Mouse (Mus musculus): ENCODE data around the gene Caskin1. TPM values are rescaled to one million over a fixed set of nuclear protein-coding genes. Genes with fewer than 3 reads are reported as not detected.

The Caskin1 gene
- polyA plus RNA-seq, 1 experiment from 2014 or later: 0.09 TPM

- Histone ChIP-seq H3K9ac (peak overlapping the region; percentile 21; the same call in 1 of the 2 replicates), H3K9me3 (replicated peaks) (no peaks in the 10 kb centered on the region), H3K4me3 (replicated peaks) (no peak overlapping the region), H3K36me3 (replicated peaks) (peaks cover 29% of the 10 kb centered on the region), H3K27ac (replicated peaks) (no peak overlapping the region; the same call in 1 of the 2 replicates), H3K4me2 (0 out of 2 replicates have a peak overlapping the region, but pooled peaks have one; percentile 80), H3K27me3 (peaks cover 12% of the 10 kb centered on the region), H3K4me1 (replicated peaks) (peaks cover 33% of the 10 kb centered on the region)
- 36% methylated on average over 3 of the region's 3 CpGs for WGBS (ENCODE audit: insufficient replicate concordance)
- no peak for ATAC-seq (ENCODE audit: insufficient read depth)
Observed at GRCm38 (mm10) chr17:24480201-24480826, 8.1 kb upstream of the Caskin1 start.

GRCm38 (mm10) chr17:24481027-24481815 is 7.2 kb upstream of the Caskin1 start:
- H3K4me2 ChIP-seq: no peak overlapping the region
- H3K36me3 ChIP-seq (replicated peaks): peaks cover 20% of the 10 kb centered on the region
- WGBS (ENCODE audit: insufficient replicate concordance): 85% methylated on average over 20 of the region's 20 CpGs
- no peak for ATAC-seq (ENCODE audit: insufficient read depth)
- peaks cover 21% of the 10 kb centered on the region for H3K27me3 ChIP-seq
- H3K9ac ChIP-seq: no peak overlapping the region
- no peaks in the 10 kb centered on the region for H3K9me3 ChIP-seq (replicated peaks)
- no peak overlapping the region for H3K27ac ChIP-seq (replicated peaks)
- no peak overlapping the region for H3K4me3 ChIP-seq (replicated peaks)
- H3K4me1 ChIP-seq (replicated peaks): peaks cover 35% of the 10 kb centered on the region

- H3K27me3 ChIP-seq: peaks cover 43% of the 10 kb centered on the region
- H3K4me2 ChIP-seq: no peak overlapping the region
- WGBS (ENCODE audit: insufficient replicate concordance): 65% methylated on average over 3 of the region's 3 CpGs
- peaks cover 19% of the 10 kb centered on the region for H3K4me1 ChIP-seq (replicated peaks)
- H3K9me3 ChIP-seq (replicated peaks): no peaks in the 10 kb centered on the region
- no peak overlapping the region for H3K9ac ChIP-seq
- H3K4me3 ChIP-seq (replicated peaks): no peak overlapping the region
- no peak for ATAC-seq (ENCODE audit: insufficient read depth)
- no peaks in the 10 kb centered on the region for H3K36me3 ChIP-seq (replicated peaks)
- H3K27ac ChIP-seq (replicated peaks): no peak overlapping the region
Observed at GRCm38 (mm10) chr17:24483495-24483894, 4.9 kb upstream of the Caskin1 start.

GRCm38 (mm10) chr17:24485090-24485860 is 3.1 kb upstream of the Caskin1 start:
- 35% methylated on average over 11 of the region's 11 CpGs for WGBS (ENCODE audit: insufficient replicate concordance)

GRCm38 (mm10) chr17:24488662-24489264 is 362 bp downstream of the Caskin1 start:
- WGBS (ENCODE audit: insufficient replicate concordance): under 1% methylated on average over 81 of the region's 81 CpGs
- H3K4me1 ChIP-seq (replicated peaks): peaks cover 17% of the 10 kb centered on the region
- no peak for ATAC-seq (ENCODE audit: insufficient read depth)
- no peak overlapping the region for H3K9ac ChIP-seq
- peak overlapping the region; percentile 76 for H3K4me2 ChIP-seq
- no peaks in the 10 kb centered on the region for H3K36me3 ChIP-seq (replicated peaks)
- peaks cover 82% of the 10 kb centered on the region for H3K27me3 ChIP-seq
- no peaks in the 10 kb centered on the region for H3K9me3 ChIP-seq (replicated peaks)
- H3K27ac ChIP-seq (replicated peaks): no peak overlapping the region
- peak overlapping the region; percentile 51 for H3K4me3 ChIP-seq (replicated peaks)

More at GRCm38 (mm10) chr17:24485090-24485860, 3.1 kb upstream of the Caskin1 start:
- ATAC-seq (ENCODE audit: insufficient read depth): no peak
- no peak overlapping the region for H3K9ac ChIP-seq
- no peak overlapping the region for H3K27ac ChIP-seq (replicated peaks)
- H3K4me1 ChIP-seq (replicated peaks): peaks cover 21% of the 10 kb centered on the region
- no peak overlapping the region for H3K4me2 ChIP-seq
- no peaks in the 10 kb centered on the region for H3K9me3 ChIP-seq (replicated peaks)
- H3K4me3 ChIP-seq (replicated peaks): no peak overlapping the region
- peaks cover 61% of the 10 kb centered on the region for H3K27me3 ChIP-seq
- no peaks in the 10 kb centered on the region for H3K36me3 ChIP-seq (replicated peaks)

- 21% methylated on average over 19 of the region's 19 CpGs for WGBS (ENCODE audit: insufficient replicate concordance)
- Histone ChIP-seq H3K36me3 (replicated peaks) (no peaks in the 10 kb centered on the region), H3K27ac (replicated peaks) (no peak overlapping the region), H3K9me3 (replicated peaks) (no peaks in the 10 kb centered on the region), H3K4me1 (replicated peaks) (peaks cover 17% of the 10 kb centered on the region), H3K4me3 (replicated peaks) (peak overlapping the region; percentile 51), H3K4me2 (peak overlapping the region; percentile 76), H3K27me3 (peaks cover 81% of the 10 kb centered on the region), H3K9ac (no peak overlapping the region)
- no peak for ATAC-seq (ENCODE audit: insufficient read depth)
Observed at GRCm38 (mm10) chr17:24489265-24490030, 1.0 kb downstream of the Caskin1 start.

- Histone ChIP-seq H3K9me3 (replicated peaks) (no peaks in the 10 kb centered on the region), H3K9ac (no peak overlapping the region), H3K4me3 (replicated peaks) (no peak overlapping the region), H3K4me1 (replicated peaks) (peaks cover 14% of the 10 kb centered on the region), H3K36me3 (replicated peaks) (no peaks in the 10 kb centered on the region), H3K27me3 (peaks cover 73% of the 10 kb centered on the region), H3K27ac (replicated peaks) (no peak overlapping the region), H3K4me2 (no peak overlapping the region)
- no peak for ATAC-seq (ENCODE audit: insufficient read depth)
- WGBS (ENCODE audit: insufficient replicate concordance): 55% methylated on average over 4 of the region's 4 CpGs
Observed at GRCm38 (mm10) chr17:24490399-24490798, 2.0 kb downstream of the Caskin1 start.

- no peaks in the 10 kb centered on the region for H3K9me3 ChIP-seq (replicated peaks)
- no peak overlapping the region for H3K9ac ChIP-seq
Observed at GRCm38 (mm10) chr17:24494627-24495335, 6.4 kb downstream of the Caskin1 start.

GRCm38 (mm10) chr17:24495443-24495842 is 7.0 kb downstream of the Caskin1 start:
- Histone ChIP-seq H3K9me3 (replicated peaks) (no peaks in the 10 kb centered on the region), H3K36me3 (replicated peaks) (no peaks in the 10 kb centered on the region), H3K4me3 (replicated peaks) (no peak overlapping the region), H3K4me1 (replicated peaks) (no peaks in the 10 kb centered on the region), H3K27ac (replicated peaks) (no peak overlapping the region), H3K4me2 (no peak overlapping the region), H3K27me3 (peaks cover 25% of the 10 kb centered on the region), H3K9ac (no peak overlapping the region)
- 58% methylated on average over 3 of the region's 3 CpGs for WGBS (ENCODE audit: insufficient replicate concordance)
- no peak for ATAC-seq (ENCODE audit: insufficient read depth)

More at GRCm38 (mm10) chr17:24494627-24495335, 6.4 kb downstream of the Caskin1 start:
- 30% methylated on average over 2 of the region's 2 CpGs for WGBS (ENCODE audit: insufficient replicate concordance)
- Histone ChIP-seq H3K4me2 (no peak overlapping the region), H3K36me3 (replicated peaks) (no peaks in the 10 kb centered on the region), H3K4me3 (replicated peaks) (no peak overlapping the region), H3K4me1 (replicated peaks) (no peaks in the 10 kb centered on the region), H3K27me3 (peaks cover 32% of the 10 kb centered on the region), H3K27ac (replicated peaks) (no peak overlapping the region)
- no peak for ATAC-seq (ENCODE audit: insufficient read depth)

- no peaks in the 10 kb centered on the region for H3K9me3 ChIP-seq (replicated peaks)
- 50% methylated on average over 1 of the region's 1 CpGs for WGBS (ENCODE audit: insufficient replicate concordance)
- no peaks in the 10 kb centered on the region for H3K36me3 ChIP-seq (replicated peaks)
- H3K27ac ChIP-seq (replicated peaks): no peak overlapping the region
- H3K4me1 ChIP-seq (replicated peaks): no peaks in the 10 kb centered on the region
- H3K4me2 ChIP-seq: no peak overlapping the region
- ATAC-seq (ENCODE audit: insufficient read depth): no peak
- H3K9ac ChIP-seq: no peak overlapping the region
- H3K4me3 ChIP-seq (replicated peaks): no peak overlapping the region
- peaks cover 20% of the 10 kb centered on the region for H3K27me3 ChIP-seq
Observed at GRCm38 (mm10) chr17:24496026-24496425, 7.6 kb downstream of the Caskin1 start.
